Mouse (Mus musculus): ENCODE data around the gene Dhx34.
"Not testable (repeated sequence)": the region's sequence is repeated elsewhere in the genome, so short reads cannot be mapped to it uniquely, and the experiment has no call there.

Gene Dhx34

DNA sequence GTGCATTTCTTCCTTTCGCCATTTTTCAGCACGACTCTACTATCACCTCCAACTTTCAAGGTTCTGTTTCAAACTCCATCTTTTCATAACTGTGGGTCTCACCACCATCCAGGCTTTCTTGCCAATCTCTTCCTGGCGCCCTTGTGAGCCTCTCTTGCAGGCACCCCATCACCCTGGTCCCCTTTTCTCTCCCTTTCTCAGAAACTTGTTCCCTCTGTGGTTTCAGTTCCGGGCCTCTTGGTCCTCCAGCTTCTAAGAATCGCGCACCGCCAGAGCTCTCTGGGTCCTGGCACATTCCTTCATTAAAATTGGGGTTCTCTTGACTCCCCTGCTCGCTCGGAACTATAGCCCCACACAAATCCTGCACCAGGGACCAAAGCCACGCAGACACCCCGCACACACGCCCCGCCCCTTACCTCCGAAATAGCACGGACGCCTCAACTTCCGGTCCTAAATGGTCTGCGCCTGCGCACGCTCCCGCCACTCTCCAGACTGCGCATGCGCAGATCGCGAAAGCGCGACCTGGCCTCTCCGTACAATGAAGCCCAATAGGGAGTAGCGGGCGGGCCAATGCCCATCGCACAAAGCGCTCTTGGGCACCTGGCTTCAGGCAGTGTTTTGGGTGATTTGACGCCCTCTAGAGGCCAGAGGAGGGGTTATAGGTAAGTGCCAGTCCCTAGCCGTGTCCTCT lies at the start of gene Dhx34:
Gene Dhx34 (minus strand): TSS at position 456 of the 691 bp plus-strand sequence.
- peak; percentile 98 for DNase-seq (ENCODE audit: low read depth, low spot score)

DNA sequence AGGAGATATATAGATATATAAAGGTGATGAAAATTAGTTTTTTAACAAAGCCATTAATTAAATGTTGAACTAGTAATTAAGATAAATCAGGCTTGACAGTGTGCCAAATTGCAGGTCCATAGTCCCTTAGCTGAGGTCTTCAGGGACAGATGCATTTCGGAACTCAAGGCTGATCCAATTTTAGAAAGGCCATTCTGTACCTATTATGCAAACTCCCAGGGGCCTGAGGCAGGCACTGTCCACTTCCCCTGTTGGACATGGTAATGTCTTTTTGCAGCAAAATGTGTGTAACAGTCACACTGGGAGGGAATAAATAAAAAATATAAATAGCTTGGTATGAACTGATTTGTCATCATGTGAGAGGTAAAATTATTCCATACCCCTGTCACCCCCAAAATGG lies 49.3 kb upstream of the Dhx34 start:
- DNase-seq (ENCODE audit: low read depth, low spot score): no peak

DNA sequence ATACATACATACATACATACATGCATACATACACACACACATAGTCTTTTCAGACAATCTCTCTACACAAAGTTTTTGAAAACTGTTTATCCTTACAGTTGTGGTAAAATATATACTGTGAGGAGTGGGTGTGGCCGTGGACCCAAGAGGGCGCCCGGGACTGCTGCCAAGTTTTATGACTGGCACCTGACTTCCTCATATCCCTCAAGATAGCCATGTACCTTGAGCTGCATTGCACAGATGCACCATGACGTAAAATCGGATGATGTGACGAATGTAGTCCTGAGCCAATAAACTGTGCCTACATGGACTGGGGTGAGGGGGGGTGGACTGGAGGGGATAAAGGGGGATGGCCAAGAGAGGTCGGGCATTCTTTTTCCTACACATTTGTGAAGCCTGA lies 44.8 kb upstream of the Dhx34 start:
- not testable (repeated sequence) for DNase-seq (ENCODE audit: low read depth, low spot score)

DNA sequence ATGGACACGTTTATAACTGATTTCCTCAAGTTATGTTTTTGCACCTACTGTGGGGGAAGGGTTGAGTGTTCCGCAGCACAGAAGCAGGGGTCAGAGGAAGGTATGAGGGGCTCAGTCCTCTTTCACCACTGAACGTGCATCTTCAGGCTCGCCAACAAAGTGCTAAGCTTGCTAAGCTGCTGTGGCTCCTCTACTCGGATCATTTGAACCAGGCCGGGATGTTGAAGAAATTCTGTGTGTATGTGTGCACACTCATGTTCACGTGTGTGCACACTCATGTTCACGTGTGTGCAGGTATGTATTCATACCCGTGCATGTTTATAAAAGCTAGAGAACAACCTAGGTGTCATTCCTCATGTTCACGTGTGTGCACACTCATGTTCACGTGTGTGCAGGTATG lies 44.0 kb upstream of the Dhx34 start:
- no peak for DNase-seq (ENCODE audit: low read depth, low spot score)

DNA sequence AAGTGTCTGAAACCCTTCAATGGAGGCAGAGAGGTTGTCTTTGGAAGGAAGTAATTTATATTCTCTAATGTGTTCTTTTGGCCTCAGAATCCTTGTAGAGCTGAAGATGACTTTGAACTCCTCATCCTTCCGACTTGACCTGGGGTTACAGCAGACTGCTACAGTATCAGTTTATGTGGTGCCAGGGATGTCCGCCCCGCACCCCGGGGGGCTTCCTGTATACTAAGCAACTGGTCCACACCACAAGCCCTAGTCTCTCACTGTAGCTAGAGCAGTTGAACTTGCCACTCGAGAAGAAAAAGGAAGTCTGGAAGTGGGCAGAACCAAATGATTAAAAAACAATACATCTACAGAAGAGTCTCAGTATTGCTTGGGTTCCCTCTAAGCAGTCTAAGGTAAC lies 42.0 kb upstream of the Dhx34 start:
- no peak for DNase-seq (ENCODE audit: low read depth, low spot score)

DNA sequence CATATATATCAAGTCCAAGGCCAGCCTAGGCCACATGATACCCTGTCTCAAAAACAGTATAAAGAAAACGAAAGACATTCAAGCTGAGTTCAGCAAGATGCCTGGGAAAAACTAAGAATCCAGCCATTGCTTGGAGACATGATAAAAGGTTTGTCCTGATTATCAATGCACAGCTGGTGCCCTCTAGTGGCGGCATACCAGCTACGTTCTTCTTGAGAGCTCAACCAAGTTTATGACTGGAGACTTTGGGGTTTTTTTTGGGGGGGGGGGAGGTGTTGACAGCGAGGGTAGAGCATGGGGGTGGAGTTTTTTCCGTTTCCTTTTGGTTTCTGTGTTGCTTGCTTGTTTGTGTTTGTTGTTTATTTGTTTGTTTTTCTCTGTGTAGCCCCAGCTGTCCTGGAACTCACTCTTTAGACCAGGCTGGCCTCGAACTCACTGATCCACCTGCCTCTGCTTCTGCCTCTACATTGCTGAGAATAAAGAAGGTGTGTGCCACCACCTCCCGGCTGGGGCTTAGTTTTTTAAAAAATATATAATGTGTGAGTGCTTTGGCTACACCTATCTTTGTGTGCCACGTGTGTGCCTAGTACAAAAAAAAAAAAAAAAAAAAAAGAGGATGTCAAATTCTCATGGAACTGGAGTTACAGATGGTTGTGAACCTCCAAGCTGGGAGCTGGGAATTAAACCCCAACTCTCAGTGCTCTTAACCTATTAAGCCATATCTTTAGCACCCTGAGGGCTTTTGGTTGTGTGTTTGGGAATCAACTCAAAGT lies 41.4 kb upstream of the Dhx34 start:
- DNase-seq (ENCODE audit: low read depth, low spot score): no peak

DNA sequence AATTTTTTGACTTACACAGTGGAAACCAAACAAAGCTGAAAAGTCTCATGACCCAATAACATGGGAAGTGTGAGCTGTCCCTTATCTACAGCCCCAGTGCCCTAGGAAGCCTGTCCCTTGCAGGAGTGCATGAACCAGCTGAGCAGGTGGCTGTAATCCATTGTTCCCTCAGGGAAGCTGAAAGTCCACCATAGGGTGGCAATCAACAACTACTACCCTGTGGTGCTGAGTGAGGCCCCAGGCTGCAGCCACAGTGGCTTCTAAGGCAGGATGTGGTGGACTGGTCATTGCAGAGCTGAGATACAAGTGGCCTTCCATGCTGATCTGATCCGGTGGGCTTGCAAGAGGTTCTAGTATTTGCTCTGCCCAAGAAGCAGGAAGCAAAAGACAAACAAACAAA lies 39.3 kb upstream of the Dhx34 start:
- no peak for DNase-seq (ENCODE audit: low read depth, low spot score)

DNA sequence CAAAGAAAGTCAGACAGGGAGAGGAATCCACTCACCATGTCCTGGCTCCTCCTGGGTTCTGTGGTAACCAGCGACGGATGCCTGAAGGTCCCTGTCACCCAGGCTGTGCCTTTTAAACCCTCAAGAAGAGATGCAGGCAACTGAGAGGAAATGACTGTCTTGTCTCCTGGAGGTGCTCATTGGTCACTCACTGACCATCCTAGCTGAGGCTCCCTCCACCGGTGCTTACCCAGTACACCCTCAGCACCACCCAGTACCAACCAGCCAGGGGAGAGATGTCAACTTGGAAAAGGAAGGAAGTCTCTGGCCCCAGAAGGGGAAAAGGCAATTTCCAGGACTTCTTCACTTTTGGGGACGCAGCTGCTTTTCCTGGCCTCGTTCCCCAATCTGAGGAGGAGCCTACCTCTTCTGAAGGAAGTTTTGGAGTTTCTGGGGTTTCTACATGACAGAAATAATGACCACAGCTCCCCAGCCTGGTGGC lies 37.3 kb upstream of the Dhx34 start, which contains the start of gene C5ar1:
Gene C5ar1 (minus strand): TSS at position 431 of the 481 bp plus-strand sequence.
- DNase-seq (ENCODE audit: low read depth, low spot score): no peak

DNA sequence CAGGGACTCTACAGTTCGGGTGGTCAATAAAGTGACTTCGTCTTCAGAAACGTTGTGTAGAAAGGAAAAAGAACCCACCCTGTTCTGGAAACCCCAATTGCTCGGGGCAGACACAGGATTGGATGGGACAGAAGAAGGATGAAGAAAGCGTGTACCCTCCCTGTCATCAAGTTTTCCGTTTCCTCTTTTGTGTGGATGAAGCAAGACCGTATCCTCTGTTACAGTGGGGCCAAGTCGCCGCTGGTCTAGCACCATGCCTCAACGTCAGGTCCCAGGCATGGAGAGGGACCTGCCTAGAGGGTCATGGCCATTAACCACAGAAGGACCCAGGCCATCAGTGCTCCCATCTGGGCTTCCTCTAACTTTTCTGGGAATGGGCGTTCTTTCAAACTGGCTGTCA lies 36.0 kb upstream of the Dhx34 start:
- DNase-seq (ENCODE audit: low read depth, low spot score): no peak

DNA sequence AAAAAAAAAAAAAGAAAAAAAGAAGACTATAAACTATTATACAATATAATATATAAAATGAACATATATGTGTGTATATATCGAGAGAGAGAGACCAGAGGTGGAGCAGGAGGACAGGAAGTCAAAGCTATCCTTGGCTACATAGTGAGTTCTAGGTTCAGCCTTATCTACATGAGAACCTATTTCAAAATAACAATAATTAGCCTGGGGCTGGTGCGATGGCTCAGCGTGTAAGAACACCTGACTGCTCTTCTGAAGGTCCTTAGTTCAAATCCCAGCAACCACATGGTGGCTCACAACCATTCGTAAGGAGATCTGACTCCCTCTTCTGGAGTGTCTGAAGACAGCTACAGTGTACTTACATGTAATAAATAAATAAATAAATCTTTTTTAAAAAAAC lies 34.1 kb upstream of the Dhx34 start:
- DNase-seq (ENCODE audit: low read depth, low spot score): not testable (repeated sequence)

DNA sequence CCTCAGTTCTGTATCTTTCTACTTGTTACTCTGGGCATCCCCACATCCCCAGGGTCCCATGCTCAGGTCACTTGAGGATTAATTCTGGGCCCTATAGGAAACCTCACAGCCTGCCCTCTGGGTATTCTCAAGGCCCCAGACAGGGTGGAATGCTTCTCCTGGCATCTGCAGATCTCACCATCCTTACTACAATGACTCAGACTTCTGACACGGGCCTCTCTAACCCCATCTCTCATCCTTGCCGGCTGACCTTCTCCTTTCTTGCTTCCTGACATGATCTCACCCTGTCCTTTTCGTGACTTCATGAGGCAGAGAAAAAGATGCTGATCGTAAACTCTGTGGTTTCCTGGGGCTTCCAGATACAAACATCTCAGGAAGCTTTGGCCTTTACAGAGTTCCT lies 32.4 kb upstream of the Dhx34 start:
- DNase-seq (ENCODE audit: low read depth, low spot score): no peak

DNA sequence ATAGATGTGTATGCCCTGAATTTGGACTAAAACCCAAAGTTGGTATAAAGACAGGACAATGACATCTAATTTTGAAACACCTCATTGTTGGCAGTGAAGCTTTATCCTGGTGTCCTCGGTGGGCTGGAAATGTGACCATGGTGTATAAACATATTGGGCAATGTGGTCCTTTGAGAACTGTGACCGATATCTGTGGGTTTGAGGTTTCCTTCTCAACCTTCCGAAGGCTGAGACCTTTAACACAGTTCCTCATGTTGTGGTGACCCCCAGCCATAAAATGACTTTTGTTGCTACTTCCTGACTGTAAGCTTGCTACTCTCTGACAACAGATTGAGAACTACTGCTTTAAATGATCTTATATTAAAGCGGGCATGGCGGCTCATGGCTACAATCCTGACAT lies 28.9 kb upstream of the Dhx34 start:
- DNase-seq (ENCODE audit: low read depth, low spot score): no peak

DNA sequence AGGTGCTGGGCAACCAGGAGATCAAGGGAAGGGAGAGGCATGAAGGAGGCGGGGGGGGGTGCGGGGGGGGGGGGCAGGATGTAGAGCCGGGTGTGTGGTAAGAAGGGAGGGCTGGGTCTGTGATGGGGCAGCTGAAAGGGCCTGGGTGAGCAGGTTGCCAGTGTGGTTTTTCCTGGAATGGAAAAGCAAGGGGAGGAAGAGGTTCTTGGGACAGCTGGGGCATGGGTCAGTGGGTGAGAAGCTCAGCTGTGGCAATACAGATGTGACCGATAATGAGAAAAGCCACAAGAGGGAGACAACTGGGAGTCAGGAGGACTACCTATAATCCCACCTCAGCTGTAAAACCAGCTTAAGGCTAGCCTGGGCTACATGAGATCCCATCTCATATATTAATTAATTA lies 24.1 kb upstream of the Dhx34 start:
- no peak for DNase-seq (ENCODE audit: low read depth, low spot score)

DNA sequence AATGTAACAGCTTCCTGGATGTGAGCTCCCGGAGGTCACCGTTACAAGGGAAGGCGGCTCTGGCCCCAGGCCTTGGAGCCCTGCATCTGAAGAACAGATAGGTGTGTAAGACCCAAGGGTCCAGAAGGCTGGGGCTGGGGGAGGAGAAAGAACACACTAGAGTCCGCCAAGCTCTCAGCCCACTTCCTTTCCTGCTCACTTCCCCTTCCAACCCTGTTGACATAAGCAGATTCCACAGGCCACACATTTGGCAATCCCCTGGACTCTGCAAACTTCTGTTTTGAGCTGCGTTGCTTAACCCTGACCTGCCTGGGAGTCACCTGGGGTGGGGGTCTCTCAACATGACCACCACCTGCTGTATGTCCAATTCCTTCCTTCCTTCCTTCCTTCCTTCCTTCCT lies 22.2 kb upstream of the Dhx34 start, which contains the start of gene C5ar2:
Gene C5ar2 (minus strand): TSS at position 88 of the 400 bp plus-strand sequence.
- no peak for DNase-seq (ENCODE audit: low read depth, low spot score)

DNA sequence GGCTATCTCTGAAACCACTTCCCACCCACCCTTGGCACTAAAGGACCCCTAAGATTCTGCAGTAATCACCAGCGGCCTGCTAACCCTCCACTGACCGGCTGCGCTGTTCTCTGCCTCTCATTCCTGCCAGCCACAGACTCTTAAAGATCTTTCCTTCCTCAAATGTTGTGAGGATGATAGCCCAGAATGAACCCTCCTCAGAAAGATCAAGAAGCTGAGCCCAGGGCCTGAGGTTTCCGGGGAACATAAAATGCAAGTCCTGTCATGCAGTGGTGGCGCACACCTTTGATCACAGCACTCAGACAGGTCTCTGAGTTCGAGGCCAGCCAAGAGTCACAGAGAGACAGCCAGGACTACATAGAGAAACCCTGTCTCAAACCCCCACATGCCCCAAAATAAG lies 20.4 kb upstream of the Dhx34 start:
- DNase-seq (ENCODE audit: low read depth, low spot score): no peak

DNA sequence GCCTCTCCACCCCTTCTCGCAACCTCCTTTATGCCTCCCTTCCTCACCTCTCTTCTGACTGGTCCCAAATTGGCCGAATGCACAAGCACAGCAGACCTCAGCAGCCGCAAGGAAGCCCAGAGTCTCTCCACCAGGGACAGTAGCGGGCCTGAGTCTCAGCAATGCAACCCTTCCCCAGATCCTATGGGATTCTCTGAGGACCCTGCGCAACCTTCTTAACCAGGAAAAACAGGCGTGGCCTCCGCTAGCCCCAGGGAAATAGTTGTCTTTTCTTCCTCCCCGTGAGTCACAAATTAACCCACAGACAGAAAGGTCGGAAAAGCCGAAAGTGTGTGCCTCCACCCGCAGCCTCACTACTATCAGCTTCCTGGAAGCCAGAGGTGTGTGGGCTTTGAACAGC lies 19.9 kb upstream of the Dhx34 start:
- DNase-seq (ENCODE audit: low read depth, low spot score): no peak

DNA sequence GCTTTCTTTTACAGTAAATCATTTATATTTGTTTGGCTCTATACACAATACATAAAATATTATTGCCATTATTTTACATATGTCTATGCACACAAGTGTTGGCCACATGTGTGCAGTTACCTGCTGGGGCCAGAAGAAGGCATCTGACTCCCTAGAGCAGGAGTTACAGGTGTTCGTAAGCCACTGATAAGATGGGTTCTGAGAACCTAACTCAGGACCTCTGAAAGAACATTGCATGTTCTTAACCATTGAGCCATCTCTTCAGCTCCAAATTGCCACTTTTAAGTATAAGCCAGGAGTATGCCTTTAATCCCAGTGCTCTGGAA lies 19.1 kb upstream of the Dhx34 start:
- DNase-seq (ENCODE audit: low read depth, low spot score): no peak

DNA sequence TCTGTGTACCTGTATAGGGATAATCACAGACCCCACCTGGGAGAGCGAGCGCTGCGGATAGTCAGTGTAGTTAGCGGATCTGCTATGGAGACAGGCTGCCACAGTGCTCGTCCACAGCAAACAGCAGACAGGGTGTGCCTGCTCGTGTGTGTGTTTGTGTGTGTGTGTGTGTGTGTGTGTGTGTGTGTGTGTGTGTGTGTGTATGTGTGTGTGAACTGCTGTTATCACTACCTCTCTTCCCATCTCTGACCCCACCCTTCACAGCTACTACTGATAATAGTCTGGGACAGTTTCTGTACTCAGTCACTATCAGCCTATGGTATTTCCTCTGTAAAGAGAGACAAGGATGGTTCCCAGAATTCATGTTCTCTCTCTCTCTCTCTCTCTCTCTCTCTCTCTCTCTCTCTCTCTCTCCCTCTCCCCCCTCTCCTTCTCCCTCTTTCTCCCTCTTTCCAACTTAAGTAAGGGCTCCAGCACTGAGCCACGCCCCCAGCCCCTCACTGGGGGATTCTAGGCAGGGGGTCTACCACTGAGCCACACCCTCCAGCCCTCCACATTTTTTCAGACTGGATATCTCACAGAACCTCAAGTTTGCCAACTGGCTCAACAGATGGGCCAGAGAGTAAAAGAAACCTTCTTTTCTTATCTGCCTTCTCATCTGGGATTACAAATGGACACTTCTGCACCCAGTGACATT lies 18.6 kb upstream of the Dhx34 start:
- DNase-seq (ENCODE audit: low read depth, low spot score): no peak

DNA sequence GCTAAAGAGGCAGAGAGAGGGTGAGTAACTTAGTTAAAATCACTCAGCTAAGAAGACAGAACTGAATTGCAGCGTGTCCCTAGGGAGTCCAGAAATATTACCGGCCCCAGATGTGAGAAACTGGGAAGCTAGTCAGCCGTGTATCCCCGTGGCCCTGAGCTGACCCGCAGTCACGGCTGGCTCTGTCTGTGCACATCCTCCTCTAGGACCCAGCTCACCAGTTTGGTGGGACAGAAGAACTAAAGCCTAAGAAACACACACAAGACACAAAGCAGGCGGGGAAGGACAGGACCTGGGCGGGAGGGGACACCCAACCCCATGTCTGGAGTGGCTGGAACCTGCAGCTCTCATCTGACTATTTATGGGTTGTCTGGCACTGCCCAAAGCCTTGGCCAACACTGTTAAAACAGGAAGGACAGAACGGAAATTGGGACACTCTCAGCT lies 17.7 kb upstream of the Dhx34 start:
- DNase-seq (ENCODE audit: low read depth, low spot score): no peak

DNA sequence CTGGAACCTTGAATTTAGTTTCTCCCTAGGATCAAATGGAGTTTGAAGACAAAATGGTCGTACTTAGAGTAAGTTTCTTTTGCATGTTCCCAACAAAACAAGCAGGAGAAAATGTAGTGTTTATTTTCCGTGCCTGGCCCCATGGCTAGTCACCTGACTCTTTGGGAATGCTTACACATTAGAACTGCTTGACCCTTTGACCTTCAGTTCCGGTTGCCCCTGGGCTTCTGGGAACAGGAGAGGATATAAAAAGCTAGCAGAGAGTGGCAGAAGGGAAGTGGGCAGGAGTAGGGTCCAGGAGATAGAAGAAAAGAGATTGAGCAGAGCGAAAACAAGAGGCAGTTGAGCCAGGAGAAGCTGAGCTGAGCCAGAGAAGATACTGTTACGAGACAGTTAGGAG lies 8.0 kb upstream of the Dhx34 start:
- no peak for DNase-seq (ENCODE audit: low read depth, low spot score)

DNA sequence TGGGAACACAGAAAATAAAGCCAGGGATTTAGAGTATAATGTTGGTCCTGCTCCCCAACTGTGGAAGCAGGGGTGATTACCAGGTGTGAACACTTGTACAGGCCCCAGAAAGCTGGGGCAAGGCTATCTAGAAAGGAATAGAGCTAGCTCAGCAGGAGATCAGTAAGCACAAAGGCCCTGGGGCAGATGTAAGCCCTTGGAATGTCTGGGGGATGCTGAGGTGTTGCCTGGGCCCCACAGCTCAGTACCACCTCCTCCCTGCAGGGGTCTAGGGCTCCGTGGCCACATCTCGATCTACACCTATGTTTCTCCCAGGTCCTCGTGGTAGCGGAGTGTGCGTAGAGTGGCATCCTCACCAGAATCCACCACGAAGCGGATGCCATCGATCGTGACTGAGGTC lies 7.9 kb downstream of the Dhx34 start:
- DNase-seq (ENCODE audit: low read depth, low spot score): no peak

DNA sequence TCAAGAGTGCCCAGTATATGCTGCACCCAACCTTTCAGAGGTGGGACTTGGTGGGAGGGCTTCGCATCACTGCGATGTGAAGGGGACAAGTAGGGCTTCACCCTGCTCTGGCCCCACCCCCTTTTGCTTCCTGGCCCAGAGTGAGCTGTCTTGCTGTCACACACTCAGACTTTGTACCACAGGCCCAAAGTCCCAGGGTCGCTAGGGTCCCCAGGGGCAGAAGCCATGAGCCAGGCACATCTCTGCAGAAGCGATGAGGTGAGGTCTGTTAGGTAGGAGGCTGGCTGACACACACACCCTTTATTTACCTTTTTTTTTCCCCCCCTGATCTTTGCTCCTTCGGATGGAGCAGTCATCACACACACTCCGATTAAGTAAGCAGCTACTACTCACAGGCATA lies 8.6 kb downstream of the Dhx34 start:
- DNase-seq (ENCODE audit: low read depth, low spot score): no peak
